Mouse (Mus musculus): ENCODE measurements around the gene Batf. TPM values are rescaled to one million over a fixed set of nuclear protein-coding genes. Genes with fewer than 3 reads are reported as not detected.

Gene Batf
- polyA plus RNA-seq, 1 experiment from 2014 or later, result 0.68 TPM

GRCm38 (mm10) chr12:85670080-85670479 is 16.4 kb upstream of the Batf start:
- H3K9ac ChIP-seq (replicated peaks; ENCODE audit: low read length), result no peak overlapping the region
- H3K36me3 ChIP-seq (ENCODE audit: control insufficient read depth, insufficient read depth, low read length), result no peaks in the 10 kb centered on the region
- no peak overlapping the region for H3K27ac ChIP-seq (replicated peaks; ENCODE audit: low read depth, low read length)
- no peak overlapping the region for H3K4me2 ChIP-seq (ENCODE audit: low read length)
- H3K4me1 ChIP-seq (ENCODE audit: control insufficient read depth, insufficient read depth, low read length), result no peaks in the 10 kb centered on the region
- no peaks in the 10 kb centered on the region for H3K27me3 ChIP-seq (ENCODE audit: control insufficient read depth, insufficient read depth, low read length)
- no peak overlapping the region for H3K4me3 ChIP-seq (replicated peaks; ENCODE audit: low read depth, low read length)
- ATAC-seq (ENCODE audit: low FRiP score, low TSS enrichment) (no peak), DNase-seq (no peak)
- 86% methylated on average over 3 of the region's 3 CpGs for WGBS
- H3K9me3 ChIP-seq (ENCODE audit: control insufficient read depth, low read length), result no peaks in the 10 kb centered on the region

GRCm38 (mm10) chr12:85673914-85674313 is 12.6 kb upstream of the Batf start:
- WGBS, result 94% methylated on average over 8 of the region's 8 CpGs
- no peak for ATAC-seq (ENCODE audit: low FRiP score, low TSS enrichment)
- H3K36me3 ChIP-seq (ENCODE audit: control insufficient read depth, insufficient read depth, low read length), result no peaks in the 10 kb centered on the region
- H3K4me2 ChIP-seq (ENCODE audit: low read length), result no peak overlapping the region
- H3K9me3 ChIP-seq (ENCODE audit: control insufficient read depth, low read length), result peaks cover 4% of the 10 kb centered on the region; the same call in 1 of the 2 replicates
- no peak for DNase-seq
- H3K4me3 ChIP-seq (replicated peaks; ENCODE audit: low read depth, low read length), result no peak overlapping the region
- H3K27me3 ChIP-seq (ENCODE audit: control insufficient read depth, insufficient read depth, low read length), result no peaks in the 10 kb centered on the region
- H3K4me1 ChIP-seq (ENCODE audit: control insufficient read depth, insufficient read depth, low read length), result no peaks in the 10 kb centered on the region
- H3K9ac ChIP-seq (replicated peaks; ENCODE audit: low read length), result no peak overlapping the region
- no peak overlapping the region for H3K27ac ChIP-seq (replicated peaks; ENCODE audit: low read depth, low read length)

GRCm38 (mm10) chr12:85679117-85679516 is 7.4 kb upstream of the Batf start:
- no peak overlapping the region for H3K4me3 ChIP-seq (replicated peaks; ENCODE audit: low read depth, low read length)
- H3K4me2 ChIP-seq (ENCODE audit: low read length), result no peak overlapping the region
- peaks cover 4% of the 10 kb centered on the region; the same call in 1 of the 2 replicates for H3K9me3 ChIP-seq (ENCODE audit: control insufficient read depth, low read length)
- DNase-seq, result no peak
- H3K4me1 ChIP-seq (ENCODE audit: control insufficient read depth, insufficient read depth, low read length), result no peaks in the 10 kb centered on the region
- no peak overlapping the region for H3K9ac ChIP-seq (replicated peaks; ENCODE audit: low read length)
- H3K27me3 ChIP-seq (ENCODE audit: control insufficient read depth, insufficient read depth, low read length), result no peaks in the 10 kb centered on the region
- ATAC-seq (ENCODE audit: low FRiP score, low TSS enrichment), result no peak
- WGBS, result 90% methylated on average over 5 of the region's 5 CpGs
- no peak overlapping the region for H3K27ac ChIP-seq (replicated peaks; ENCODE audit: low read depth, low read length)
- no peaks in the 10 kb centered on the region for H3K36me3 ChIP-seq (ENCODE audit: control insufficient read depth, insufficient read depth, low read length)

GRCm38 (mm10) chr12:85679808-85680207 is 6.7 kb upstream of the Batf start:
- Histone ChIP-seq H3K4me2 (ENCODE audit: low read length) (no peak overlapping the region), H3K27ac (replicated peaks; ENCODE audit: low read depth, low read length) (no peak overlapping the region), H3K4me3 (replicated peaks; ENCODE audit: low read depth, low read length) (no peak overlapping the region), H3K27me3 (ENCODE audit: control insufficient read depth, insufficient read depth, low read length) (no peaks in the 10 kb centered on the region), H3K4me1 (ENCODE audit: control insufficient read depth, insufficient read depth, low read length) (no peaks in the 10 kb centered on the region), H3K36me3 (ENCODE audit: control insufficient read depth, insufficient read depth, low read length) (no peaks in the 10 kb centered on the region), H3K9me3 (ENCODE audit: control insufficient read depth, low read length) (peaks cover 4% of the 10 kb centered on the region; the same call in 1 of the 2 replicates), H3K9ac (replicated peaks; ENCODE audit: low read length) (no peak overlapping the region)
- no peak for ATAC-seq (ENCODE audit: low FRiP score, low TSS enrichment)
- WGBS, result 59% methylated on average over 2 of the region's 2 CpGs
- no peak for DNase-seq

- ATAC-seq (ENCODE audit: low FRiP score, low TSS enrichment) (no peak), DNase-seq (no peak)
- no peaks in the 10 kb centered on the region for H3K27me3 ChIP-seq (ENCODE audit: control insufficient read depth, insufficient read depth, low read length)
- peaks cover 4% of the 10 kb centered on the region; the same call in 1 of the 2 replicates for H3K9me3 ChIP-seq (ENCODE audit: control insufficient read depth, low read length)
- H3K4me3 ChIP-seq (replicated peaks; ENCODE audit: low read depth, low read length), result no peak overlapping the region
- H3K27ac ChIP-seq (replicated peaks; ENCODE audit: low read depth, low read length), result no peak overlapping the region
- no peak overlapping the region for H3K9ac ChIP-seq (replicated peaks; ENCODE audit: low read length)
- 48% methylated on average over 2 of the region's 2 CpGs for WGBS
- no peaks in the 10 kb centered on the region for H3K36me3 ChIP-seq (ENCODE audit: control insufficient read depth, insufficient read depth, low read length)
- no peaks in the 10 kb centered on the region for H3K4me1 ChIP-seq (ENCODE audit: control insufficient read depth, insufficient read depth, low read length)
- no peak overlapping the region for H3K4me2 ChIP-seq (ENCODE audit: low read length)
Measured at GRCm38 (mm10) chr12:85682328-85682727, 4.1 kb upstream of the Batf start.

GRCm38 (mm10) chr12:85684411-85685275 is 1.8 kb upstream of the Batf start:
- WGBS, result 90% methylated on average over 16 of the region's 16 CpGs
- Histone ChIP-seq H3K36me3 (ENCODE audit: control insufficient read depth, insufficient read depth, low read length) (no peaks in the 10 kb centered on the region), H3K4me1 (ENCODE audit: control insufficient read depth, insufficient read depth, low read length) (no peaks in the 10 kb centered on the region), H3K27ac (replicated peaks; ENCODE audit: low read depth, low read length) (no peak overlapping the region), H3K9me3 (ENCODE audit: control insufficient read depth, low read length) (no peaks in the 10 kb centered on the region), H3K27me3 (ENCODE audit: control insufficient read depth, insufficient read depth, low read length) (no peaks in the 10 kb centered on the region), H3K4me3 (replicated peaks; ENCODE audit: low read depth, low read length) (no peak overlapping the region), H3K9ac (replicated peaks; ENCODE audit: low read length) (no peak overlapping the region), H3K4me2 (ENCODE audit: low read length) (no peak overlapping the region)
- ATAC-seq (ENCODE audit: low FRiP score, low TSS enrichment), result no peak
- no peak for DNase-seq

GRCm38 (mm10) chr12:85687217-85687533 is 706 bp downstream of the Batf start:
- no peaks in the 10 kb centered on the region for H3K27me3 ChIP-seq (ENCODE audit: control insufficient read depth, insufficient read depth, low read length)
- H3K27ac ChIP-seq (replicated peaks; ENCODE audit: low read depth, low read length), result no peak overlapping the region
- WGBS, result 82% methylated on average over 7 of the region's 7 CpGs
- H3K9ac ChIP-seq (replicated peaks; ENCODE audit: low read length), result no peak overlapping the region
- H3K4me1 ChIP-seq (ENCODE audit: control insufficient read depth, insufficient read depth, low read length), result no peaks in the 10 kb centered on the region
- no peaks in the 10 kb centered on the region for H3K9me3 ChIP-seq (ENCODE audit: control insufficient read depth, low read length)
- DNase-seq (no peak), ATAC-seq (ENCODE audit: low FRiP score, low TSS enrichment) (no peak)
- H3K4me2 ChIP-seq (ENCODE audit: low read length), result no peak overlapping the region
- no peaks in the 10 kb centered on the region for H3K36me3 ChIP-seq (ENCODE audit: control insufficient read depth, insufficient read depth, low read length)
- H3K4me3 ChIP-seq (replicated peaks; ENCODE audit: low read depth, low read length), result no peak overlapping the region

GRCm38 (mm10) chr12:85687846-85688245 is 1.4 kb downstream of the Batf start:
- Histone ChIP-seq H3K4me3 (replicated peaks; ENCODE audit: low read depth, low read length) (no peak overlapping the region), H3K9ac (replicated peaks; ENCODE audit: low read length) (no peak overlapping the region), H3K36me3 (ENCODE audit: control insufficient read depth, insufficient read depth, low read length) (no peaks in the 10 kb centered on the region), H3K4me2 (ENCODE audit: low read length) (no peak overlapping the region), H3K4me1 (ENCODE audit: control insufficient read depth, insufficient read depth, low read length) (no peaks in the 10 kb centered on the region), H3K27ac (replicated peaks; ENCODE audit: low read depth, low read length) (no peak overlapping the region), H3K9me3 (ENCODE audit: control insufficient read depth, low read length) (no peaks in the 10 kb centered on the region), H3K27me3 (ENCODE audit: control insufficient read depth, insufficient read depth, low read length) (no peaks in the 10 kb centered on the region)
- WGBS, result 67% methylated on average over 6 of the region's 6 CpGs
- ATAC-seq (ENCODE audit: low FRiP score, low TSS enrichment) (no peak), DNase-seq (no peak)

- ATAC-seq (ENCODE audit: low FRiP score, low TSS enrichment), result no peak
- WGBS, result 87% methylated on average over 2 of the region's 2 CpGs
Measured at GRCm38 (mm10) chr12:85695787-85696186, 9.3 kb downstream of the Batf start.

More at GRCm38 (mm10) chr12:85695787-85696186, 9.3 kb downstream of the Batf start:
- Histone ChIP-seq H3K4me2 (ENCODE audit: low read length) (no peak overlapping the region), H3K27ac (replicated peaks; ENCODE audit: low read depth, low read length) (no peak overlapping the region), H3K36me3 (ENCODE audit: control insufficient read depth, insufficient read depth, low read length) (no peaks in the 10 kb centered on the region), H3K9me3 (ENCODE audit: control insufficient read depth, low read length) (no peaks in the 10 kb centered on the region), H3K4me1 (ENCODE audit: control insufficient read depth, insufficient read depth, low read length) (no peaks in the 10 kb centered on the region), H3K9ac (replicated peaks; ENCODE audit: low read length) (no peak overlapping the region), H3K27me3 (ENCODE audit: control insufficient read depth, insufficient read depth, low read length) (no peaks in the 10 kb centered on the region), H3K4me3 (replicated peaks; ENCODE audit: low read depth, low read length) (no peak overlapping the region)
- no peak for DNase-seq

All from midbrain, embryonic 14.5 days (tissue).